Mouse (Mus musculus): ENCODE results near the gene Foxc2.

- TF ChIP-seq CTCF (IDR thresholded peaks at IDR 0.05; ENCODE audit: control insufficient read depth, insufficient read depth, low read length): no peak
- TF ChIP-seq POLR2A (IDR thresholded peaks at IDR 0.05; ENCODE audit: borderline replicate concordance, control insufficient read depth, low read depth, low read length): no peak
Measured at GRCm38 (mm10) chr8:121115948-121116347, at the start of gene Foxc2.

All from bone marrow, adult 2 months (tissue).